Mouse (Mus musculus): ENCODE measurements around the gene Tap2. TPM values are rescaled to one million over a fixed set of nuclear protein-coding genes. Genes with fewer than 3 reads are reported as not detected.

Gene Tap2
- polyA plus RNA-seq, 1 experiment: 18.8 TPM

DNA sequence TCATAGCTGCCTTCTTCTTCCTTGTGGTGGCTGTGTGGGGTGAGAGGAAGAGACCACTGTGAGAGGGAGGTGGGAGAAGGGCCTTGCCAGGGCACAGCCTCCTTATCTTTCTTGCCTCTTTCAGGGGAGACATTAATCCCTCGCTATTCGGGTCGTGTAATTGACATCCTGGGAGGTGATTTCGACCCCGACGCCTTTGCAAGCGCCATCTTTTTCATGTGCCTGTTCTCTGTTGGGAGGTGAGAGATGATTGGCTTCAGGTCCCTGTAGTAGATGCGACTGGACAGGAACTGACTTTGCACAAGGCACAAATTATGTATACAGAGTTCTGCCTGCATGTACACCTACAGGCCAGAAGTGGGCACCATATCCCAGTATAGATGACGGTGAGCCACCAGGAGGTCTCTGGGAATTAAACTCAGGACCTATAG, 2.4 kb downstream of the Tap2 start:
- H3K27me3 ChIP-seq (ENCODE audit: control insufficient read depth, insufficient read depth, low read length, poor library complexity, severe bottlenecking): no peaks in the 10 kb centered on the region
- H3K9ac ChIP-seq (ENCODE audit: low read depth, poor library complexity, severe bottlenecking): peak overlapping the region; percentile 69
- peak overlapping the region; percentile 85 for H3K4me3 ChIP-seq (ENCODE audit: low read depth, low read length)
- no peak for TF ChIP-seq EP300 (IDR thresholded peaks at IDR 0.05; ENCODE audit: insufficient read depth, low read depth, low read length)
- TF ChIP-seq CTCF (IDR thresholded peaks at IDR 0.05; ENCODE audit: low read depth, low read length): peak; percentile 1
- H3K36me3 ChIP-seq (ENCODE audit: control insufficient read depth, insufficient read depth, low read length, poor library complexity, severe bottlenecking): no peaks in the 10 kb centered on the region
- H3K4me1 ChIP-seq (ENCODE audit: control insufficient read depth, insufficient read depth, low read length): no peaks in the 10 kb centered on the region
- no peak overlapping the region for H3K27ac ChIP-seq (ENCODE audit: insufficient read depth, low read length)
- no peaks in the 10 kb centered on the region for H3K9me3 ChIP-seq (replicated peaks; ENCODE audit: control insufficient read depth, insufficient read depth, low read length, poor library complexity, severe bottlenecking)

- no peak overlapping the region for H3K4me3 ChIP-seq (ENCODE audit: low read depth, low read length)
- no peak overlapping the region for H3K27ac ChIP-seq (ENCODE audit: insufficient read depth, low read length)
- H3K9me3 ChIP-seq (replicated peaks; ENCODE audit: control insufficient read depth, insufficient read depth, low read length, poor library complexity, severe bottlenecking): no peaks in the 10 kb centered on the region
- no peak overlapping the region for H3K9ac ChIP-seq (ENCODE audit: low read depth, poor library complexity, severe bottlenecking)
- H3K4me1 ChIP-seq (ENCODE audit: control insufficient read depth, insufficient read depth, low read length): no peaks in the 10 kb centered on the region
- H3K27me3 ChIP-seq (ENCODE audit: control insufficient read depth, insufficient read depth, low read length, poor library complexity, severe bottlenecking): no peaks in the 10 kb centered on the region
- H3K36me3 ChIP-seq (ENCODE audit: control insufficient read depth, insufficient read depth, low read length, poor library complexity, severe bottlenecking): no peaks in the 10 kb centered on the region
- no peak for TF ChIP-seq POLR2A (IDR thresholded peaks at IDR 0.05; ENCODE audit: insufficient read depth, low read length)
- TF ChIP-seq CTCF (IDR thresholded peaks at IDR 0.05; ENCODE audit: low read depth, low read length): no peak
- no peak for TF ChIP-seq EP300 (IDR thresholded peaks at IDR 0.05; ENCODE audit: insufficient read depth, low read depth, low read length)
These were observed 3.4 kb downstream of the Tap2 start for GRCm38 (mm10) chr17:34206731-34207130.

DNA sequence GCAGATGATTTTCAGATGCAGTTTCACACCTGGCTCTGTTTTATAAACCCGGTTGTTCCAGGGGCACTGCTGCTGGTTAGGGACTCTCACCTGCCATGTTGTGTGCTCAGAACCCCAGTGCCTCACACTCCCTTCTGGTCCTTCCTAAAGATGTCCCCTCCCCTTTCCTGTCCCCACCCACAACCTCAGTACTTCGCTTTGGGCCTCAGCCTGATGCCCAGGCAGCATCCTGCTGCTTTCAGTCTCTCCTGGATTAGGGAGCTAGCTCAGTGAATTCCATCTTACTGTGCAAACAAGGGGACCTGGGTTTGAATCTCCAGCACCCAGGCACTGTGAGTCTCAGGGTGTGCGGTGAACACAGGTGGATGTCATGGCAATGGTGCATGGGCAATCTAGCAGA, 4.1 kb downstream of the Tap2 start:
- H3K9me3 ChIP-seq (replicated peaks; ENCODE audit: control insufficient read depth, insufficient read depth, low read length, poor library complexity, severe bottlenecking): no peaks in the 10 kb centered on the region
- TF ChIP-seq CTCF (IDR thresholded peaks at IDR 0.05; ENCODE audit: low read depth, low read length) (no peak), POLR2A (IDR thresholded peaks at IDR 0.05; ENCODE audit: insufficient read depth, low read length) (no peak), EP300 (IDR thresholded peaks at IDR 0.05; ENCODE audit: insufficient read depth, low read depth, low read length) (no peak)
- H3K27me3 ChIP-seq (ENCODE audit: control insufficient read depth, insufficient read depth, low read length, poor library complexity, severe bottlenecking): no peaks in the 10 kb centered on the region

GRCm38 (mm10) chr17:34207866-34208265, 4.5 kb downstream of the Tap2 start:
- H3K4me3 ChIP-seq (ENCODE audit: low read depth, low read length): no peak overlapping the region
- no peak for TF ChIP-seq CTCF (IDR thresholded peaks at IDR 0.05; ENCODE audit: low read depth, low read length)
- no peak for TF ChIP-seq EP300 (IDR thresholded peaks at IDR 0.05; ENCODE audit: insufficient read depth, low read depth, low read length)
- no peak for TF ChIP-seq POLR2A (IDR thresholded peaks at IDR 0.05; ENCODE audit: insufficient read depth, low read length)
- no peaks in the 10 kb centered on the region for H3K36me3 ChIP-seq (ENCODE audit: control insufficient read depth, insufficient read depth, low read length, poor library complexity, severe bottlenecking)
- no peaks in the 10 kb centered on the region for H3K9me3 ChIP-seq (replicated peaks; ENCODE audit: control insufficient read depth, insufficient read depth, low read length, poor library complexity, severe bottlenecking)
- no peaks in the 10 kb centered on the region for H3K27me3 ChIP-seq (ENCODE audit: control insufficient read depth, insufficient read depth, low read length, poor library complexity, severe bottlenecking)
- H3K4me1 ChIP-seq (ENCODE audit: control insufficient read depth, insufficient read depth, low read length): no peaks in the 10 kb centered on the region
- no peak overlapping the region for H3K9ac ChIP-seq (ENCODE audit: low read depth, poor library complexity, severe bottlenecking)
- H3K27ac ChIP-seq (ENCODE audit: insufficient read depth, low read length): no peak overlapping the region

More for the DNA sequence above, 4.1 kb downstream of the Tap2 start:
- Histone ChIP-seq H3K27ac (ENCODE audit: insufficient read depth, low read length) (no peak overlapping the region), H3K4me3 (ENCODE audit: low read depth, low read length) (no peak overlapping the region), H3K4me1 (ENCODE audit: control insufficient read depth, insufficient read depth, low read length) (no peaks in the 10 kb centered on the region), H3K9ac (ENCODE audit: low read depth, poor library complexity, severe bottlenecking) (no peak overlapping the region), H3K36me3 (ENCODE audit: control insufficient read depth, insufficient read depth, low read length, poor library complexity, severe bottlenecking) (no peaks in the 10 kb centered on the region)

- Histone ChIP-seq H3K9me3 (replicated peaks; ENCODE audit: control insufficient read depth, insufficient read depth, low read length, poor library complexity, severe bottlenecking) (no peaks in the 10 kb centered on the region), H3K27ac (ENCODE audit: insufficient read depth, low read length) (no peak overlapping the region), H3K27me3 (ENCODE audit: control insufficient read depth, insufficient read depth, low read length, poor library complexity, severe bottlenecking) (no peaks in the 10 kb centered on the region), H3K4me3 (ENCODE audit: low read depth, low read length) (no peak overlapping the region), H3K9ac (ENCODE audit: low read depth, poor library complexity, severe bottlenecking) (no peak overlapping the region), H3K36me3 (ENCODE audit: control insufficient read depth, insufficient read depth, low read length, poor library complexity, severe bottlenecking) (no peaks in the 10 kb centered on the region), H3K4me1 (ENCODE audit: control insufficient read depth, insufficient read depth, low read length) (no peaks in the 10 kb centered on the region)
- TF ChIP-seq EP300 (IDR thresholded peaks at IDR 0.05; ENCODE audit: insufficient read depth, low read depth, low read length) (no peak), POLR2A (IDR thresholded peaks at IDR 0.05; ENCODE audit: insufficient read depth, low read length) (no peak), CTCF (IDR thresholded peaks at IDR 0.05; ENCODE audit: low read depth, low read length) (no peak)
These were observed 5.1 kb downstream of the Tap2 start for GRCm38 (mm10) chr17:34208421-34208820.

DNA sequence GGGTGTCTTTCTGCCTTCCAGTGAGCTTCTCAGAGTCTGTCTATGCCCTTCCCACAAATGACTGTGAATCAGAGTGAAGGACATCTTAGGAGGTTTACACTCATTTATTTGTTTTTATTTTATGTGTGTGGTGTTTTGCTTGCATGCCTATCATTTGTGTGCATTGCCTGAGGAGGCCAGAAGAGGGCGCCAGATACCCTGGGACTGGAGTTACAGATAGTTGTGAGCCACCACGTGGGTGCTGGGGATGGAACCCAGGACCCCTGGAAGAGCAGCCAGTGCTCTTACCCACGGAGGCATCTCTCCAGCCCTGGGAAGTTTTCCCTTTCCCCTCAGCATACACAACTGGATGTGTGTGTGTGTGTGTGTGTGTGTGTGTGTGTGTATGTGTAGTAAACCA, 6.4 kb downstream of the Tap2 start:
- Histone ChIP-seq H3K9ac (ENCODE audit: low read depth, poor library complexity, severe bottlenecking) (no peak overlapping the region), H3K27me3 (ENCODE audit: control insufficient read depth, insufficient read depth, low read length, poor library complexity, severe bottlenecking) (no peaks in the 10 kb centered on the region), H3K4me3 (ENCODE audit: low read depth, low read length) (no peak overlapping the region)

More for the DNA sequence above, 6.4 kb downstream of the Tap2 start:
- no peaks in the 10 kb centered on the region for H3K36me3 ChIP-seq (ENCODE audit: control insufficient read depth, insufficient read depth, low read length, poor library complexity, severe bottlenecking)
- no peaks in the 10 kb centered on the region for H3K9me3 ChIP-seq (replicated peaks; ENCODE audit: control insufficient read depth, insufficient read depth, low read length, poor library complexity, severe bottlenecking)
- H3K27ac ChIP-seq (ENCODE audit: insufficient read depth, low read length): no peak overlapping the region
- no peaks in the 10 kb centered on the region for H3K4me1 ChIP-seq (ENCODE audit: control insufficient read depth, insufficient read depth, low read length)
- TF ChIP-seq CTCF (IDR thresholded peaks at IDR 0.05; ENCODE audit: low read depth, low read length) (peak; percentile 67), EP300 (IDR thresholded peaks at IDR 0.05; ENCODE audit: insufficient read depth, low read depth, low read length) (no peak), POLR2A (IDR thresholded peaks at IDR 0.05; ENCODE audit: insufficient read depth, low read length) (no peak)

All from ES-Bruce4 (cell line).